Mouse (Mus musculus) hematopoietic stem cell, adult 5-6 weeks (primary cell): ENCODE results near the gene Ankrd24. TPM values are rescaled to one million over a fixed set of nuclear protein-coding genes. Genes with fewer than 3 reads are reported as not detected.
A peak's percentile ranks its signal among the peaks of the same experiment; 100 is the strongest.

Experiments used
- ATAC-seq, 2 experiments: fragments of 125-278 bp in 1 of 2; replicated peaks in 1 of 2; 2 replicates each; pipeline ENCODE4 v1.8.0; 2016 to 2017; ENCODE audit warnings: inconsistent platforms in 2 of 2, mild to moderate bottlenecking in 2 of 2, moderate number of reproducible peaks in 2 of 2, low read depth in 1 of 2, moderate TSS enrichment in 1 of 2; ENCODE audit not compliant: low FRiP score in 2 of 2, poor library complexity in 2 of 2, severe bottlenecking in 2 of 2, insufficient read depth in 1 of 2, low TSS enrichment in 1 of 2
- total RNA-seq: library from RNA; stranded (forward); fragments of 172-1452, 232-1000 nt; gene quantifications from 2 replicates; pipeline ENCODE4 v1.2.3, GENCODE M21; 2017

Gene Ankrd24
- total RNA-seq: 3.5 and 8.1 TPM in 2 replicates

DNA sequence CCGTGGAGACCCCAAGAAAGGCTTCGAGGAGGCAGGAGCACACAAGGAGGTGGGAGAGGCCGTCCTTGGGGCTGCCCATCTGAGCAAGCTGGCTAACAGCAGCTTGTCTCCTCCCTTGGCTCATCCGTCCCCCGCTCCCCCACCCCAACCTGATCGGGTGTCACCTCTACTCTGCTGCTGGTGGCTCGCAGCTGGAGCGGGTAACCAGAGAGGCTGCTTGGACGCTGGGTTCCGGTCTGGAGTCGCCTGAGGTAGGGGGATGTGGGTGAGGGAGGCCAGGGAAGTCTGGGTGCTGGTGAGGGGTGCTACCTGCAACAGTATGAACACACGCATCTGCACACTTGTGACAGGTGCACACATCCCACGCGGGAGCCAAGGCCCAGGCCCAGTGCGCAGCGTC is at the start of gene Ankrd24:
Ankrd24 (plus strand) TSS at position 151 of the 400 bp plus-strand sequence.
- ATAC-seq: no peak

- peak in 1 of 2 experiments; percentile 26; a peak in 2 of 4 replicates for ATAC-seq
Observed at GRCm38 (mm10) chr10:81579967-81580366, 48.4 kb upstream of the Ankrd24 start.

GRCm38 (mm10) chr10:81580441-81581070 is 47.8 kb upstream of the Ankrd24 start:
- ATAC-seq: peak; percentile 79 to 82

DNA sequence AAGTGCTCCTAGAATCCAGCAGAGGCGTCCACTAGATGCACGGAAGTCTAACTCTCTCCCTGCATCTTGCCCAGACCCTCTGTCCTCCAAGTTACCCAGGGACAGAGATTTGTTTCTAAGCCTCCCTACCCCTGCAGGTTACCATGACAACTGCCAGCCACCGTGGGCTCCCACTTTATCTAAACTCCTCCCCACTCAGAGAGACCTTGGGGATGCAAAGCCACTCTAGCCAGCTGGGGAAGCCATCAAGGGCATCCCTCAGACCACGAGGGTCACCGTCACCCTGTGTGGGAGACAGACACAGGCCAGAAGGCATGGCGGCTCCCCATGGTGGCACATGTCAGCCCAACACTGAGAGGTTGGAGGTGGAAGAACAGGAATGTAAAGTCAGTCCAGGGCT is 45.0 kb upstream of the Ankrd24 start:
- no peak for ATAC-seq

GRCm38 (mm10) chr10:81588739-81589138 is 39.6 kb upstream of the Ankrd24 start:
- no peak for ATAC-seq

DNA sequence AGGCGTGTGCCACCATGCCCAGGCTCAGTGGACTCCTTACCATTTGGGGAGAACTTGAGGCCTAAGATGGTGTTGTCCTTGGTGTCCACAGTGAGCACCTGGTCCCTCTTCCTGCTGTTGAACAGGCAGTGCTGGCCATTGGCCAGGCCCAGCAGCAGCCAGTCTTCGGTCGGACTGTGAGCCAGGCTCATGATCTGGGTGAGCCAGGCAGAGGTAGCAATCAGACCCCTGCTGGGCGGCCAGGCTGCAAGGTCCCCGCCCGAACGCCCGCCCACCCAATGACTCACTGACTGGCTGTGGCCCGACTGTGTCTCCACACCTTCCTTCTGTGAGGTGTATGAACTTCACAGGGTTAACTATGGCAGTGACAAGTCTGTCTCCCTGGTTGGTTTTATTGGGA is 36.5 kb upstream of the Ankrd24 start:
- ATAC-seq: no peak

DNA sequence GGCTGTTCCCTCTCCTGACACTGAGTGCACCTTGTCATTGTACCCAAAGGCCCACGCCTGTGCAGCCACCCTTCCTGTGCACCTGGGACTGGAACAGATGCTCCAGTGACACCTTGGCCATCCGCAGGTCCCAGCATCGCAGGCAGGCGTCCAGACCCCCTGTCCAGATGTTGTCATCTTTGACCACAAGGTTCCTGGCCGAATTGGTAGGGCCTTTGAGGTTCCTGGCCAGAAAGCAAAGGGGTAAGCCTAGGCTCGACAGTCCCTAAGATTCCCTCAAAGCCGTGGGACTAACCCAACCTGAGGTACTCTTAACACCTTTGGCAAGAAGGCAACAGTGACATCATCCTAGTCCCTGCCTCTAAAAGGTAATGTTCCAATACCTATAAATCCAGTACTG is 35.7 kb upstream of the Ankrd24 start:
- no peak for ATAC-seq

DNA sequence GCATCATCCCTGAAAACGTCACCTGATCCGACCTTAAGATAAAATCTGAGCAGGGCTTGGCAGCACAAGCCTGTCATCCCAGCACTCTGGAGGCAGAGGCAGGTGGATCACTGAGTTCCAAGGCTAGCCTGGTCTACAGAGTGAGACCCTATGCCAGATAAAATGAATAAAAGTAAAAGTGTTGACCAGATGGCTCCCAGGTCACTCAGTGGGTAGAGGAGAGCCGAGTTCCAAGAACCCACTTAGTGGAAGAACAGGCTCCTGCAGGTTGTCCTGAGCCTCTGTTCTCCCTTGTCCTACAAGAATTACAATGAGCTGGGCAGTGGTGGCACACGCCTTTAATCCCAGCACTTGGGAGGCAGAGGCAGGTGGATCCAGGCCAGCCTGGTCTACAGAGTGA is 35.1 kb upstream of the Ankrd24 start:
- no peak for ATAC-seq

DNA sequence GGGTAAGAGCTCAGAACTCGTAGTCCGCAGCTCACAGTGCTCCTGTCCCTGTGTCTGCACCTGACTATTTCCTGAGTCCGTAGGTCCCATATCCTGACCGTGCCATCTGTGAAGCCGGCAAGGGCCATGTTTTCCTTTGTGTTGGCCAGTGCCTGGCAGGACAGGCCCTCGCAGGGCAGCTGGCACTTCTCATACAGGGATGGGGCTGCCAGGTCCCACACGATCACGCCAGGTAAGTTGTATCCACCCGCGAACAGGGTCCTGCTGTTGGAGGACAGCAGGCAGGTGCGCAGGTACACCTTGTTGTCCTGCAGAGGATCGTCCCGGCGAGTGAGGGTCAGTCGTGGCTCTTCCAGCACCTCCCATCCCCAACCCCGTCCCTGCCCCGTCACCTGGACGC is 34.4 kb upstream of the Ankrd24 start:
- ATAC-seq: no peak

- no peak for ATAC-seq
Observed at GRCm38 (mm10) chr10:81595599-81595998, 32.7 kb upstream of the Ankrd24 start.

DNA sequence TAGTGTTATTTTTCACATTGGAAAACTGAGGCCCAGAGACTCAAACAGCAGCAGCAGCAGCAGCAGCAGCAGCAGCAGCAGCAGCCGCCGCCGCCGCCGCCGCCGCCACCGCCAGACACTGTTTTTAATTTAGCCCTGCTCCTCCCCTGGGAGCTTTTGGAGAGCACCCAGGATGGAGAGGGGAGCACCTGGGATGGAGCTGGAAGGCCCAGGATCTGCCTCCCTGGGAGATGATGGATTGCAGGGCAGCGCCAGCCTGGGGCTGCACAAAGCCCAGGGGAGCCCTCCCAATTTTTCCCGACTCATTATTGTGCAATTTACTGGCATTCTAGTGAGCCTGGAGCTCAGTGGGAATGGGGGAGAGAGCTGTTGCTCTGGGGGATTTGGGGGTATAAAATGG is 31.7 kb upstream of the Ankrd24 start:
- ATAC-seq: no peak

- ATAC-seq: peak; percentile 47 to 58
Observed at GRCm38 (mm10) chr10:81597137-81597950, 31.0 kb upstream of the Ankrd24 start.

GRCm38 (mm10) chr10:81598342-81598741 is 30.0 kb upstream of the Ankrd24 start:
- no peak for ATAC-seq

DNA sequence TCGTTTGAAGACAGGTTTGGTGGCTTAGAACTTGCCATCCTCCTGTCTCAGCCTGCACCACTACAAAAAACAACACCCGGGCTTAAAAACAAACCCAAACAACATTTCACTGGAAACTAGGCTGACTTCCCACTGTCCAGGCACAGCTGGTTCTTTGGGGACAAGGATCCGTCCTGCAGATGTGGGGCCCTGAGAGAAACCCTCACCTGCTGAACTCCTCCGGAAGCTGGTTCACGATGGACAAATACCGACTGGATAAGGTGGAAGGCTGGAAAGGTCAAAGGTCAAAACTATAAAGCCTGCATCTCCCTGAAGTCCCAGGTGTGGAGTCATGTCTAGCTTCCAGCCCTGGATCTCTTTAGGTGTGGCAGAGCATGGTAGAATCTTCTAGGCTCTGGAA is 29.5 kb upstream of the Ankrd24 start:
- no peak for ATAC-seq

- ATAC-seq: no peak
Observed at GRCm38 (mm10) chr10:81599630-81600029, 28.7 kb upstream of the Ankrd24 start.

DNA sequence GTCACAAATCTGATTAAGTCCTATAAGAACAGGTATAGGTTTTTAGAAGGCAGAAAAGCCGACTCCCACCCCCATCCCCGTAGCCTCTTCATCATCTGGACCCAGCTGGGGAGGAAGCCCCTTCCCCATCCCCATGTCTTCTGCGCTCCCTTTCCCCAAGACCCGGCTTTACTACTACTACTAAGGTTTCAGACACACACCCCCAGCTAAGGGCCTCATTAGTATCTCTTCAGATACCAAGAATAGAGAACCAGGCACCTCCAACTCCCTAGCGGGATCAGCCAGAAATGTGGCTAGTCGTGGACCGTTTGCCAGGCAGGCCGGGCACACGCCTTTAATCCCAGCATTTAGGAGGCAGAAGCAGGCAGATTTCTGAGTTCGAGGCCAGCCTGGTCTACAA is 28.2 kb upstream of the Ankrd24 start:
- ATAC-seq: no peak

DNA sequence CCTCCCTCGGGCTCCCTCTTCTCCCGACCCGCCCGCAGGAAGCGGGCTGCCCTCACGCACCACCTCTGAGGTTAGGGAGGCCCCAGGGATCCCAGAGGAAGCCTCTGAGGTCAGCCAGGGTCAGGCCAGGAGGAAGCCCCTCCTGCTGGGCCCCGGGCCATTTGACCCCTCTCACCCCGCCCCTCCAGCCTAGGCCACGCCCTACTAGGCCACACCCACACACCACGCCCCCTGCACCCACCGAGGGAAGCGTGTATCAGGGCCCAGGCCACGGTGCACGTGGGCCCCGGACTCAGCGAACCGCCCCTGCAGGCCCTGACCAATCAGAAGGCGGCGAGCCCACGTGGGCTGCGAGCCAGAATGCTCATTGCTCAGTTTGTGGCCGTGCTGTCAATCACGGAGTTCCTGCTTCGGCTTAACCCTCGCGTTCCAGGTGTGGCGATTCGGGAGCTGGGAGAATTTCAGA is 27.6 kb upstream of the Ankrd24 start, which contains the start of gene Tle6:
Tle6 (minus strand) TSS at position 336 of the 466 bp plus-strand sequence.
- peak; percentile 73 to 76 for ATAC-seq

DNA sequence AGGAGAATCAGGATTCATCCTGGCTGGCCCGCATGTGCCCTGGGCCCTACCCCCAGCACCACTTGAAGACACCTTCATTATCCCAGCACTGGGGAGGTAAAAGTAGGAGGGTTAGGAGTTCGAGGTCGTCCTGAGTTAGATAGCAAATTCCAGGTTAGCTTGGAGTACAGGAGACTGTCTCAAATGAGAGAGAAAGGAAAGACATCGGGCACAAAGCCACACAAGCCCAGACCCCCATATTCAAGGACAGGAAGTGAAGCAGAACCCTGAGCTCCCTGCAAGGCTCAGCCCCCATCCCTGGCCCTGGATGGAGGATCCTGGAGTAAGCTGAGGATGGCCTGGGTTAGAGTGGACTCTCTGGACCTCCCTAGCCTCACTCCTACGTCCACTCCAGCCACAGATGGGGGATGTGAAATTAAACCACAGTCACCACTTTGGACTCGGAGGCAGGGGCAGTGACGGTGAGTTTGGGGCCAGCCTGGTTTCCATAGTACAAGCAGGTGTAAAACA is 26.9 kb upstream of the Ankrd24 start:
- ATAC-seq: no peak
